Mouse (Mus musculus): ENCODE measurements around the gene Ddah1.

- no peak for TF ChIP-seq CTCF (IDR thresholded peaks at IDR 0.05; ENCODE audit: extremely low read depth, insufficient read depth, low read length)
- TF ChIP-seq POLR2A (IDR thresholded peaks at IDR 0.05; ENCODE audit: extremely low read depth, insufficient read depth, low read length), result no peak
Observed at GRCm38 (mm10) chr3:145872680-145873079, 114.2 kb downstream of the Ddah1 start.
